Mouse (Mus musculus) E14TG2a.4 (cell line): ENCODE measurements at regions not wholly inside any gene's neighbourhood (a gene's known extent, or its start where the extent isn't known, plus 50 kb on each side); places are given as distances from the start of the nearest gene placed in this dataset.

Source experiments
- CTCF ChIP-seq: conservative IDR thresholded peaks from 2 replicates; pipeline ENCODE4 v1.5.1; 2014; ENCODE audit warnings: low read length
- NANOG ChIP-seq: IDR thresholded peaks from 2 replicates; pipeline ENCODE4 v1.6.1; 2014; ENCODE audit warnings: borderline replicate concordance, low read length, mixed read lengths
- POU5F1 ChIP-seq: IDR thresholded peaks from 2 replicates; pipeline ENCODE4 v1.6.1; 2014; ENCODE audit warnings: low read length, borderline replicate concordance

DNA sequence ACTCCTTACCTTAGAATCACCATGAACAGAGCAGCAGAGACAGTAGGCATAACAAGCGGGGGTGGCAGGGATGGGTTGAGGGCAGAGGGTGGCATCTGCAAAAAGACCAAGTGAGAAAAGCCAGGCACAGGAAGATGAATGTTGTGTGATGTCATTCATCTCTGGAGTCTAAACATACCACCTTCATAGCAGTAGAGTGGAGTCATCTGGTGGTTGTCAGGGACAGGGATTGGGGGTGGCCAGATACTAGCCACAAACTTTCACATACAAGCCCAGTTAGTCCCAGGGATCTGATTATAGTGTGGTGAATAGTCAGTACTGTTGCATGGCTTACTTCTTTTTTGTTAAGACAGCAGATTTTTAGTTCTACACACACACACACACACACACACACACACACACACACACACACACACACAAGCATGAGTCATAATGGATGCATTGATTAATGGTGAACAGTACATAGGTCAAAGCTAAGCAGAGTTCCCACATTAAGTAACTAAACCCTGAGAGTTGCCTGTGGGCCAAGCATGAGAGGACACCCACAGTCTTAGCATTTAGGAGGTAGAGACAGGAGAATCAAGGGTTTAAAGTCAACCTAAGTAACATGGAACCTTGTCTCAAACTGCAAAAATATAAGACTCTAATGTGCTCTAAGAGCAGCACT, 173.1 kb downstream of the Ptger3 start:
- TF ChIP-seq CTCF = no peak
- no peak for TF ChIP-seq POU5F1
- no peak for TF ChIP-seq NANOG
